Mouse (Mus musculus) C2C12 (cell line): ENCODE data around the gene Gpx7. TPM values are rescaled to one million over a fixed set of nuclear protein-coding genes. Genes with fewer than 3 reads are reported as not detected.

ENCODE experiments used
- H3K27me3 ChIP-seq: one replicate; pipeline ENCODE4 v1.6.1; 2011; ENCODE audit not compliant: control insufficient read depth, insufficient read depth, insufficient read length
- H3K36me3 ChIP-seq: one replicate; pipeline ENCODE4 v1.6.1; 2011; ENCODE audit not compliant: control insufficient read depth, insufficient read depth
- H3K4me3 ChIP-seq: one replicate; pipeline ENCODE4 v1.5.1; 2011; ENCODE audit warnings: mild to moderate bottlenecking, control low read depth; ENCODE audit not compliant: poor library complexity, insufficient read depth, severe bottlenecking
- H3K79me2 ChIP-seq: one replicate; pipeline ENCODE4 v1.6.1; 2011; ENCODE audit not compliant: control insufficient read depth, insufficient read depth
- H3K79me3 ChIP-seq: one replicate; pipeline ENCODE4 v1.6.1; 2011; ENCODE audit warnings: low read depth, control low read depth
- H3ac ChIP-seq: one replicate; pipeline ENCODE3; 2011; ENCODE audit warnings: low read depth; ENCODE audit not compliant: control insufficient read depth, insufficient read length
- CEBPB ChIP-seq: IDR thresholded peaks from one replicate; pipeline ENCODE4 v1.6.1; 2011; ENCODE audit warnings: low read depth, mild to moderate bottlenecking, control low read depth, moderate library complexity
- CTCF ChIP-seq: IDR thresholded peaks from one replicate; pipeline ENCODE4 v1.5.1; 2011; ENCODE audit not compliant: control insufficient read depth, insufficient read depth, insufficient read length
- FOSL1 ChIP-seq: IDR thresholded peaks from one replicate; pipeline ENCODE4 v1.8.0; 2011; ENCODE audit warnings: mild to moderate bottlenecking, low read length; ENCODE audit not compliant: poor library complexity, insufficient read depth, severe bottlenecking
- MAX ChIP-seq: IDR thresholded peaks from one replicate; pipeline ENCODE4 v1.6.1; 2011; ENCODE audit warnings: mild to moderate bottlenecking, control low read depth
- MYOD1 ChIP-seq: IDR thresholded peaks from one replicate; pipeline ENCODE4 v1.6.1; 2011; ENCODE audit warnings: low read depth; ENCODE audit not compliant: control insufficient read depth, insufficient read length
- MYOG ChIP-seq: IDR thresholded peaks from one replicate; pipeline ENCODE4 v1.6.1; 2011; ENCODE audit not compliant: control insufficient read depth, insufficient read length; ENCODE audit errors: extremely low read depth
- USF1 ChIP-seq: IDR thresholded peaks from one replicate; pipeline ENCODE4 v1.6.1; 2011; ENCODE audit warnings: low read depth, mild to moderate bottlenecking, control low read depth, moderate library complexity
- polyA plus RNA-seq: library from polyadenylated mRNA; unstranded; fragments of >200 nt; fragmentation: generic; extraction: Trizol; gene quantifications from one replicate; pipeline ENCODE4 v1.2.1, GENCODE M21; 2012; ENCODE audit warnings: missing spikeins

Gene Gpx7
- polyA plus RNA-seq, 1 experiment, result not detected

DNA sequence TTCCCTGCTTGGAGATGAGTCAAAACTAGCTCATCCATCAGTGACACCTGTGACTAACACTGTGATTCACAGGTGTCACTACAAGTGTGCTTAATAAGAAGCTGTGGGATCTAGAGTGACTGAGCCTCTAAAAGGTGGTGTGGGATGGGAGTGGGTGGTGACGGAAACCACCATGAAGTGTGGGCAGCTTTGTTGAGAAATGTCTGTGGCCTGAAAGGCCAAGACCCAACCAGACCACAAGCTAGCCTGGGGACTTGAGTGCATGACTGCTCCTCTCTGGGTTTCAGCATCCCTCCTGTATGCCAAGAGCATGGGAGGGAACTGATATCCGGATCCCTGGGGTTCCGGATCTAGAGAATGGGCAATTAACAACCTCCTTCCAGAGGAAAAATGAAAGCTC is 35.3 kb downstream of the Gpx7 start:
- TF ChIP-seq USF1 (no peak), CTCF (no peak), FOSL1 (no peak), MYOD1 (no peak), CEBPB (no peak), MYOG (no peak), MAX (no peak)
- H3K79me2 ChIP-seq, result no peaks in the 10 kb centered on the region
- H3K79me3 ChIP-seq, result no peaks in the 10 kb centered on the region
- H3K36me3 ChIP-seq, result no peaks in the 10 kb centered on the region
- no peak overlapping the region for H3ac ChIP-seq
- no peak overlapping the region for H3K4me3 ChIP-seq
- H3K27me3 ChIP-seq, result no peaks in the 10 kb centered on the region

DNA sequence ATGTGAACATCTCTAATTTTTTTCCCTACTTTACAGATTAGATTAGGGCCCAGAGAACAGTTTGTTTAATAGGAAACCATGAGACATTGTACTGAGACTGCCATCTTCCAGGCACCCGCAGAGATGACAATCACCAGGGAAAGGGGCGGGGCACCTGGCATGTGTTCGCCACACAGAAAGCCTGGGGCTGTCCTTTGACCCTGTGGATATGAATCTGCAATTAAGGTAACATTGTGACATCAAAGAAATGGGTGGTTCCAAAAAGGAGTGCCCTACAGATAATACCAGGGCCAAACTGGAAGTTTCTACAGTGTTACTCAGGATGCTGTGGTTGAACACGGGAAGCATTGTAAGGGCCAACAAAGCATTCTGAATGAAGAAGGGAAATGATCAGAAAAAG is 36.4 kb downstream of the Gpx7 start:
- no peak for TF ChIP-seq FOSL1
- TF ChIP-seq CTCF, result no peak
- no peak for TF ChIP-seq MYOG
- TF ChIP-seq USF1, result no peak
- no peak for TF ChIP-seq MAX
- no peak for TF ChIP-seq MYOD1
- TF ChIP-seq CEBPB, result no peak
- Histone ChIP-seq H3ac (no peak overlapping the region), H3K27me3 (no peaks in the 10 kb centered on the region), H3K4me3 (no peak overlapping the region), H3K79me2 (no peaks in the 10 kb centered on the region), H3K36me3 (no peaks in the 10 kb centered on the region), H3K79me3 (no peaks in the 10 kb centered on the region)

- H3ac ChIP-seq, result no peak overlapping the region
- no peaks in the 10 kb centered on the region for H3K79me3 ChIP-seq
- H3K36me3 ChIP-seq, result no peaks in the 10 kb centered on the region
- no peaks in the 10 kb centered on the region for H3K79me2 ChIP-seq
- no peaks in the 10 kb centered on the region for H3K27me3 ChIP-seq
- no peak overlapping the region for H3K4me3 ChIP-seq
- TF ChIP-seq FOSL1 (no peak), CTCF (no peak), USF1 (no peak), CEBPB (no peak), MYOD1 (no peak), MAX (no peak), MYOG (no peak)
Measured at GRCm38 (mm10) chr4:108369254-108369653, 37.5 kb downstream of the Gpx7 start.

DNA sequence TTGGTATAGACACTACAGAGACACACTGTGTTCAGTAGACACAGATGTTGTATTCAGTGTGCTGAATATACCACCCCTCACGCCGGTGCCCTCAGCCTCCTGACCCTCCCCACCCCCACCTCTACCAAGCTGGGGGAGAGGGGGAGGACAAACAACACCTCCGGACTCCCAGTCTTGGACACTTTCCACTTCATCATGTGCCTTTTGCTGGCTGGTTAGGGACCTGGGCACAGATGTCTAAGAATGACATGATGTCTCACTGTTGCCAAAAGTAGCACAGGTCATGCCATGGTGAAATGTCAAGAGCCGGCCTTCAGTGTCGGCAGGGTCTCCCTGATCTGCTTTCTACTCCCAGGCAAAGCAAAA is 42.7 kb downstream of the Gpx7 start:
- H3K36me3 ChIP-seq, result no peaks in the 10 kb centered on the region
- H3K79me2 ChIP-seq, result no peaks in the 10 kb centered on the region
- TF ChIP-seq CTCF (no peak), MYOD1 (no peak), FOSL1 (no peak), CEBPB (no peak), USF1 (no peak), MYOG (no peak), MAX (no peak)
- H3ac ChIP-seq, result no peak overlapping the region
- no peaks in the 10 kb centered on the region for H3K27me3 ChIP-seq
- H3K4me3 ChIP-seq, result no peak overlapping the region
- no peaks in the 10 kb centered on the region for H3K79me3 ChIP-seq

- H3K4me3 ChIP-seq, result no peak overlapping the region
- TF ChIP-seq MAX (no peak), MYOD1 (no peak), MYOG (no peak), FOSL1 (no peak), USF1 (no peak), CEBPB (no peak), CTCF (no peak)
- no peaks in the 10 kb centered on the region for H3K79me3 ChIP-seq
Measured at GRCm38 (mm10) chr4:108363355-108364110, 43.2 kb downstream of the Gpx7 start.

DNA sequence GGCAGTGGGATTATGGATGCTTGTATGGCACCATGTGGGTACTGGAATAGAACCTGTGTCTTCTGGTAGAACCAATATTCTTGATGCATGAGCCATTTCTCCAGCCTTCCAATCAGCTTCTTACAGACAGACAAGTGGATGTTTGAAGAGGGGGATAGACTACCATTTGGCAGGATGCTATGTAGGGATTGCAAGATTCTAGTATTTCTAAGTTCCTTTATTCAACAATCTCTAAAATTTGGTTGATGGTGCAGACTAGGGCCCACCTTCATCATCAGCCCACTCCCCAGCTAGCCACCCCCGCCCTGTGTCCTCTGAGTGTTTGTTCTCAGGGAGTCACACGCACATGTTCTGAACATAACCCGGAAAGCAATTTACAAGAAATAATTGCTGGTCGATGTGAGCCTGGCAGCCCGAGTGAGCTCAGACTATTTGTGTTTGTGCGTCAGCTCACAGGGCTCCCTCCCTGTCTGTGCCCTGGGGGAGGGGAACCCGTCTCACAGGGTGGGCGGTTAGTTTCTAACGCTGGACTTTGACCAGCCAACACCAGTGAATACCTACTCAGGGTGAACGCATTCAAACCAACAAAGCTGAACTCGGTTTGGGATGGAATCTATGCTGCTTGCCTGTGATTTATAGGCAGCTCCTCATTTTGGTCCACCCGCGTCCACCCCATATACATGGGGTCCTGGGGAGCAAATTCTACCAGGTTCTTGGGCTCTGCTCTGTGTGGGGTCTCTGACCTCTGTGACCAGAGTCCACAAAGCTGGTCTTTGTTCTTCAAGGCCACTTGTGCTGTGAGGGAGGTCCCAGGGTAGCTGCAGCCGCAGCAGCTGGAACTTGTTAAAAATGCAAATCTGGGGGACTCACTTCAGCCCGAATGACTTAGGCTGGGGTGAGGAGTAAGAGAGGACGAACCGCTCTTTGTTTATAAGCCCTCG is 44.2 kb downstream of the Gpx7 start:
- Histone ChIP-seq H3K4me3 (no peak overlapping the region), H3K79me2 (no peaks in the 10 kb centered on the region), H3K27me3 (no peaks in the 10 kb centered on the region), H3K79me3 (no peaks in the 10 kb centered on the region), H3K36me3 (no peaks in the 10 kb centered on the region), H3ac (no peak overlapping the region)
- no peak for TF ChIP-seq CEBPB
- no peak for TF ChIP-seq CTCF
- no peak for TF ChIP-seq FOSL1
- TF ChIP-seq USF1, result no peak
- no peak for TF ChIP-seq MAX

More at GRCm38 (mm10) chr4:108363355-108364110, 43.2 kb downstream of the Gpx7 start:
- H3K27me3 ChIP-seq, result no peaks in the 10 kb centered on the region
- no peaks in the 10 kb centered on the region for H3K79me2 ChIP-seq
- no peaks in the 10 kb centered on the region for H3K36me3 ChIP-seq
- no peak overlapping the region for H3ac ChIP-seq
